Mouse (Mus musculus): ENCODE measurements around the gene Ssbp3.

- TF ChIP-seq CTCF (conservative IDR thresholded peaks at IDR 0.05; ENCODE audit: low read length) (no peak), POU5F1 (IDR thresholded peaks at IDR 0.05; ENCODE audit: borderline replicate concordance, low read length) (no peak), NANOG (IDR thresholded peaks at IDR 0.05; ENCODE audit: borderline replicate concordance, low read length) (no peak)
These were observed 188.5 kb downstream of the Ssbp3 start for GRCm38 (mm10) chr4:107098791-107099525.

Data from E14TG2a.4 (cell line).